Mouse (Mus musculus) activated CD4-positive, CD25-positive, alpha-beta regulatory T cell, adult 4 months (primary cell): Measurements from ENCODE around the gene Ormdl1. TPM values are rescaled to one million over a fixed set of nuclear protein-coding genes. Genes with fewer than 3 reads are reported as not detected.
"Not testable (repeated sequence)": the region's sequence is repeated elsewhere in the genome, so short reads cannot be mapped to it uniquely, and the experiment has no call there.

ENCODE experiments used
- ATAC-seq: one replicate; pipeline ENCODE4 v1.8.0; 2017
- polyA plus RNA-seq, 2 experiments: library from polyadenylated mRNA; unstranded; fragments of 100-300 nt; shearing (Covaris generic); gene quantifications; one replicate each; pipeline ENCODE4 v1.2.1; 2017

The Ormdl1 gene
- polyA plus RNA-seq = 10 to 100 TPM; 64.8 to 81.9 TPM

- peak; percentile 98 for ATAC-seq
Observed at GRCm38 (mm10) chr1:53296581-53297383, at the start of gene Ormdl1, which contains the start of the genes Pms1 and Gm28778. Ormdl1 (plus strand) TSS chr1:53297095. Pms1 (minus strand) TSS chr1:53297018. Gm28778 (plus strand) TSS chr1:53297111.

GRCm38 (mm10) chr1:53264958-53265612 is 31.8 kb upstream of the Ormdl1 start:
- not testable (repeated sequence) for ATAC-seq

- ATAC-seq = no peak
Observed at GRCm38 (mm10) chr1:53269901-53270300, 27.0 kb upstream of the Ormdl1 start.

- ATAC-seq = no peak
Observed at GRCm38 (mm10) chr1:53272646-53273045, 24.2 kb upstream of the Ormdl1 start.

GRCm38 (mm10) chr1:53291197-53291596 is 5.7 kb upstream of the Ormdl1 start:
- no peak for ATAC-seq

GRCm38 (mm10) chr1:53300506-53300905 is 3.6 kb downstream of the Ormdl1 start:
- no peak for ATAC-seq

GRCm38 (mm10) chr1:53312989-53313967 is 16.4 kb downstream of the Ormdl1 start, which contains the start of gene Osgepl1:
Osgepl1 (plus strand) TSS chr1:53313624.
- ATAC-seq = peak; percentile 95

- ATAC-seq = no peak
Observed at GRCm38 (mm10) chr1:53321662-53322344, 24.9 kb downstream of the Ormdl1 start.

GRCm38 (mm10) chr1:53323254-53323653 is 26.4 kb downstream of the Ormdl1 start:
- no peak for ATAC-seq

- ATAC-seq = no peak
Observed at GRCm38 (mm10) chr1:53324277-53324676, 27.4 kb downstream of the Ormdl1 start.

GRCm38 (mm10) chr1:53324827-53325494 is 28.1 kb downstream of the Ormdl1 start:
- no peak for ATAC-seq

GRCm38 (mm10) chr1:53333527-53333926 is 36.6 kb downstream of the Ormdl1 start:
- ATAC-seq = not testable (repeated sequence)

GRCm38 (mm10) chr1:53335465-53335864 is 38.6 kb downstream of the Ormdl1 start:
- ATAC-seq = no peak

- not testable (repeated sequence) for ATAC-seq
Observed at GRCm38 (mm10) chr1:53337403-53337802, 40.5 kb downstream of the Ormdl1 start.

- ATAC-seq = no peak
Observed at GRCm38 (mm10) chr1:53341071-53341470, 44.2 kb downstream of the Ormdl1 start.

GRCm38 (mm10) chr1:53352327-53353261 is 55.7 kb downstream of the Ormdl1 start, which contains the start of the genes Asdurf, Gm28551 and Asnsd1:
Asdurf (minus strand) TSS chr1:53352619.
Gm28551 (minus strand) TSS chr1:53352667.
Asnsd1 (minus strand) TSS chr1:53352752.
- ATAC-seq = peak; percentile 98

- ATAC-seq = no peak
Observed at GRCm38 (mm10) chr1:53358988-53359387, 62.1 kb downstream of the Ormdl1 start.
